Mouse (Mus musculus) MEL (cell line): ENCODE results near the gene Tmem50a. TPM values are rescaled to one million over a fixed set of nuclear protein-coding genes. Genes with fewer than 3 reads are reported as not detected.

Experiments used
- DNase-seq: peaks from one replicate; pipeline ENCODE4 v3.0.0; 2011; ENCODE audit warnings: low read depth, low spot score
- H3K27ac ChIP-seq: 2 replicates; pipeline ENCODE4 v1.5.1; 2012; ENCODE audit warnings: low read depth, mild to moderate bottlenecking, control low read depth, low read length, moderate library complexity; ENCODE audit not compliant: control insufficient read depth
- H3K27me3 ChIP-seq, 2 experiments: fragments of 150-350 bp in 1 of 2; sonication (generic) in 1 of 2; 2 replicates each; pipeline ENCODE4 v1.6.1; 2012; ENCODE audit warnings: low read length in 2 of 2, mild to moderate bottlenecking in 2 of 2, improper control_type of control experiment in 1 of 2, moderate library complexity in 1 of 2; ENCODE audit not compliant: insufficient read depth in 2 of 2, control insufficient read depth in 1 of 2
- H3K36me3 ChIP-seq, 2 experiments: 2 replicates each; pipeline ENCODE4 v1.6.1; 2012 to 2014; ENCODE audit warnings: low read length in 2 of 2, improper control_type of control experiment in 1 of 2, inconsistent platforms in 1 of 2, mild to moderate bottlenecking in 1 of 2; ENCODE audit not compliant: insufficient read depth in 2 of 2, control insufficient read depth in 1 of 2
- H3K4me1 ChIP-seq, 2 experiments: fragments of 150-350 bp in 1 of 2; sonication (generic) in 1 of 2; 2 replicates each; pipeline ENCODE4 v1.6.1; 2012; ENCODE audit warnings: low read length in 2 of 2, improper control_type of control experiment in 1 of 2, mild to moderate bottlenecking in 1 of 2; ENCODE audit not compliant: insufficient read depth in 2 of 2, control insufficient read depth in 1 of 2
- H3K4me3 ChIP-seq, 2 experiments: fragments of 150-350 bp in 1 of 2; sonication (generic) in 1 of 2; 2 replicates each; pipeline ENCODE4 v1.5.1; 2012; ENCODE audit warnings: low read depth in 2 of 2, low read length in 2 of 2, mild to moderate bottlenecking in 2 of 2, moderate library complexity in 2 of 2, control low read depth in 1 of 2, improper control_type of control experiment in 1 of 2; ENCODE audit not compliant: control insufficient read depth in 1 of 2, insufficient read depth in 1 of 2
- H3K79me2 ChIP-seq: 2 replicates; pipeline ENCODE4 v1.6.1; 2012; ENCODE audit warnings: mild to moderate bottlenecking, low read length, moderate library complexity; ENCODE audit not compliant: control insufficient read depth, poor library complexity, insufficient read depth
- H3K9ac ChIP-seq: 2 replicates; pipeline ENCODE4 v1.6.1; 2012; ENCODE audit warnings: low read depth, mild to moderate bottlenecking, control low read depth, low read length, moderate library complexity; ENCODE audit not compliant: control insufficient read depth, poor library complexity, severe bottlenecking
- H3K9me3 ChIP-seq: fragments of 150-350 bp; sonication (generic); replicated peaks from 2 replicates; pipeline ENCODE4 v1.6.1; 2012; ENCODE audit warnings: mild to moderate bottlenecking, low read length, improper control_type of control experiment, moderate library complexity; ENCODE audit not compliant: insufficient read depth
- BHLHE40 ChIP-seq: IDR thresholded peaks from 2 replicates; pipeline ENCODE4 v1.6.1; 2012; ENCODE audit warnings: low read depth, mild to moderate bottlenecking, inconsistent platforms, low read length, improper control_type of control experiment, borderline replicate concordance
- CHD1 ChIP-seq: IDR thresholded peaks from 2 replicates; pipeline ENCODE4 v1.6.1; 2012; ENCODE audit warnings: low read depth, mild to moderate bottlenecking, inconsistent platforms, low read length, improper control_type of control experiment
- CHD2 ChIP-seq: IDR thresholded peaks from 2 replicates; pipeline ENCODE4 v1.6.1; 2011; ENCODE audit warnings: low read length, improper control_type of control experiment
- ELF1 ChIP-seq: IDR thresholded peaks from 2 replicates; pipeline ENCODE4 v1.6.1; 2014; ENCODE audit warnings: low read depth, mild to moderate bottlenecking, inconsistent platforms, low read length, improper control_type of control experiment, moderate library complexity
- EP300 ChIP-seq, 2 experiments: IDR thresholded peaks; 2 replicates each; pipeline ENCODE4 v1.6.1; 2011; ENCODE audit warnings: improper control_type of control experiment in 2 of 2, low read length in 2 of 2, low read depth in 1 of 2, mild to moderate bottlenecking in 1 of 2
- GABPA ChIP-seq: IDR thresholded peaks from 2 replicates; pipeline ENCODE4 v1.6.1; 2012; ENCODE audit warnings: low read depth, mild to moderate bottlenecking, inconsistent platforms, low read length, improper control_type of control experiment, moderate library complexity
- JUND ChIP-seq: IDR thresholded peaks from 2 replicates; pipeline ENCODE4 v1.6.1; 2011; ENCODE audit warnings: low read depth, mild to moderate bottlenecking, improper control_type of control experiment, low read length
- KAT2A ChIP-seq: conservative IDR thresholded peaks from 2 replicates; pipeline ENCODE4 v1.6.1; 2012; ENCODE audit warnings: low read depth, low read length, improper control_type of control experiment, inconsistent platforms
- MAX ChIP-seq: IDR thresholded peaks from 2 replicates; pipeline ENCODE4 v1.6.1; 2011; ENCODE audit warnings: low read length, improper control_type of control experiment
- MAZ ChIP-seq: IDR thresholded peaks from 2 replicates; pipeline ENCODE4 v1.6.1; 2012; ENCODE audit warnings: low read depth, mild to moderate bottlenecking, inconsistent platforms, low read length, improper control_type of control experiment
- MEF2A ChIP-seq: IDR thresholded peaks from 2 replicates; pipeline ENCODE4 v1.6.1; 2014; ENCODE audit warnings: low read depth, mild to moderate bottlenecking, inconsistent platforms, low read length, improper control_type of control experiment; ENCODE audit not compliant: poor library complexity, insufficient replicate concordance, severe bottlenecking; ENCODE audit errors: extremely low read depth
- MYB ChIP-seq: IDR thresholded peaks from 2 replicates; pipeline ENCODE4 v1.6.1; 2011; ENCODE audit warnings: mild to moderate bottlenecking, low read depth, low read length, improper control_type of control experiment
- MYC ChIP-seq: IDR thresholded peaks from 2 replicates; pipeline ENCODE4 v1.6.1; 2011; ENCODE audit warnings: low read depth, mild to moderate bottlenecking, low read length, improper control_type of control experiment, moderate library complexity
- POLR2AphosphoS5 ChIP-seq: IDR thresholded peaks from 2 replicates; pipeline ENCODE4 v1.6.1; 2012; ENCODE audit warnings: low read depth, borderline replicate concordance, mild to moderate bottlenecking, inconsistent platforms, low read length, moderate library complexity, mixed read lengths
- RCOR1 ChIP-seq: IDR thresholded peaks from 2 replicates; pipeline ENCODE4 v1.6.1; 2012; ENCODE audit warnings: low read depth, mild to moderate bottlenecking, inconsistent platforms, low read length, improper control_type of control experiment
- SMC3 ChIP-seq: IDR thresholded peaks from 2 replicates; pipeline ENCODE4 v1.6.1; 2011; ENCODE audit warnings: low read depth, low read length, improper control_type of control experiment
- TAL1 ChIP-seq: IDR thresholded peaks from 2 replicates; pipeline ENCODE4 v1.6.1; 2012; ENCODE audit warnings: mild to moderate bottlenecking, inconsistent platforms, low read length, moderate library complexity, mixed read lengths
- TCF12 ChIP-seq: IDR thresholded peaks from 2 replicates; pipeline ENCODE4 v1.6.1; 2014; ENCODE audit warnings: low read depth, mild to moderate bottlenecking, inconsistent platforms, low read length, improper control_type of control experiment, moderate library complexity
- USF2 ChIP-seq, 2 experiments: IDR thresholded peaks; 2 replicates each; pipeline ENCODE4 v1.6.1; 2011 to 2012; ENCODE audit warnings: improper control_type of control experiment in 2 of 2, low read length in 2 of 2, borderline replicate concordance in 1 of 2, inconsistent platforms in 1 of 2, low read depth in 1 of 2, mild to moderate bottlenecking in 1 of 2; ENCODE audit not compliant: insufficient read depth in 1 of 2
- ZC3H11A ChIP-seq: IDR thresholded peaks from 2 replicates; pipeline ENCODE4 v1.6.1; 2012; ENCODE audit warnings: low read depth, mild to moderate bottlenecking, inconsistent platforms, low read length, improper control_type of control experiment
- polyA plus RNA-seq, 2 experiments: library from polyadenylated mRNA; stranded (reverse) in 1 of 2; unstranded in 1 of 2; fragments of >175 nt in 1 of 2; fragments of >200 nt in 1 of 2; gene quantifications; 2 replicates each; pipeline versions ENCODE4 v1.2.1 to v1.2.4; 2012; ENCODE audit warnings: low replicate concordance in 2 of 2, low read depth in 1 of 2; ENCODE audit not compliant: insufficient read length in 2 of 2, insufficient read depth in 1 of 2, missing spikeins in 1 of 2
- total RNA-seq: library from RNA; depleted of rRNA; stranded (reverse); fragments of 300-350 nt; gene quantifications from 2 replicates; pipeline ENCODE4 v1.2.3, GENCODE M21; 2012

Gene Tmem50a
- total and polyA plus RNA-seq, 3 experiments: 58.5 to 115 TPM; not detected in 1

DNA sequence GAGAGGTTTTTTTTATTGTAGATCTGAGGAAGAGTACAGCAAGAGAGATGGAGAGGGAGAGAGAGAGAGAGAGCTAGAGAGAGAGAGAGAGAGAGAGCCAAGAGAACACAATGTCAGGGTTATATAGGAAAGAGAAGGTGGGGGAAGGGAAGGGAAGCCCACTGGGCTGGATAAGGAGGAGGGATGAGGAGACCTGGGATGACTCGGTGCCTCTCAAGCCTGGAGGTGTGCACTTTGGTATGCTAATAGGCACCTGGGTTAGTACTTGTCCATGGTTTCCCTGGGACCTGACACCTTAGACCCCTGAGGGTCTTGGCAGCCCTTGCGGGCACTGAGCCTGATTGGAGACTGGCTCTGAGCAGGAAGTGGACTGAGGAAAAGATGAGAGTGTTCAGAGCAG, 42.9 kb downstream of the Tmem50a start:
- H3K4me1 ChIP-seq: peaks cover 23 to 24% of the 10 kb centered on the region in 2 experiments
- DNase-seq: no peak
- H3K9ac ChIP-seq: no peak overlapping the region
- H3K27ac ChIP-seq: no peak overlapping the region
- peaks cover 0 to 24% of the 10 kb centered on the region in 2 experiments; a peak in 2 of 4 replicates for H3K36me3 ChIP-seq
- no peaks in the 10 kb centered on the region for H3K27me3 ChIP-seq
- no peaks in the 10 kb centered on the region; the same call in 1 of the 2 replicates for H3K79me2 ChIP-seq
- TF ChIP-seq RCOR1 (no peak), MYB (no peak), KAT2A (no peak), USF2 (IDR thresholded peaks at IDR 0.05; ENCODE audit: borderline replicate concordance in 1 of 2, insufficient read depth in 1 of 2, low read depth in 1 of 2, low read length in 2 of 2) (no peak), BHLHE40 (no peak), JUND (no peak), EP300 (IDR thresholded peaks at IDR 0.05; ENCODE audit: low read depth in 1 of 2, low read length in 2 of 2) (no peak), CHD1 (no peak), TAL1 (no peak), MAZ (no peak), GABPA (no peak), SMC3 (no peak), MEF2A (no peak), POLR2AphosphoS5 (no peak)
- no peaks in the 10 kb centered on the region for H3K9me3 ChIP-seq
- H3K4me3 ChIP-seq: no peak overlapping the region

DNA sequence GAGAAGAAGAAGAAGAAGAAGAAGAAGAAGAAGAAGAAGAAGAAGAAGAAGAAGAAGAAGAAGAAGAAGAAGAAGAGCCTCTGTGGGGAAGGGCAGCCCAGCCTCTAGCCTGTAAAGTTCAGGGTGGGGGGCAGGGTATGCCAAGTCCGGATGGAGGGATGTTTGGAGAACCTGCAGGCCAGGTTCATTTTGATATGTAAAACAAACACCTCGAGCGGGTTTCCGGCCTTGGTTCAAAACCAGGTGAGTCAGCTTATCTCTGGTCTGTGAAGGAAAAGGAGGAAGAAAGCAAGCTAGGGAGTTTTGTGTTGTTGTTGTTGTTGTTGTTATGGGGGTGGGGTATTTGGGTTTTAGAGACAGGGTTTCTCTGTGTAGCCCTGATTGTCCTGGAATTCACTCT, 43.3 kb downstream of the Tmem50a start:
- no peak overlapping the region for H3K4me3 ChIP-seq
- DNase-seq: no peak
- H3K79me2 ChIP-seq: no peaks in the 10 kb centered on the region; the same call in 1 of the 2 replicates
- H3K9ac ChIP-seq: no peak overlapping the region
- no peak for TF ChIP-seq ZC3H11A
- TF ChIP-seq MYC: no peak
- no peak for TF ChIP-seq CHD2
- no peak for TF ChIP-seq ELF1
- no peak for TF ChIP-seq CHD1
- TF ChIP-seq TCF12: no peak
- no peak for TF ChIP-seq MAX
- H3K9me3 ChIP-seq: no peaks in the 10 kb centered on the region
- H3K4me1 ChIP-seq: peaks cover 23 to 24% of the 10 kb centered on the region in 2 experiments
- H3K36me3 ChIP-seq: peaks cover 0 to 24% of the 10 kb centered on the region in 2 experiments; a peak in 2 of 4 replicates
- no peaks in the 10 kb centered on the region for H3K27me3 ChIP-seq
- no peak overlapping the region for H3K27ac ChIP-seq
